Mouse (Mus musculus): ENCODE data around the gene Mtmr11.
"Not testable (repeated sequence)": the region's sequence is repeated elsewhere in the genome, so short reads cannot be mapped to it uniquely, and the experiment has no call there.

The Mtmr11 gene

DNA sequence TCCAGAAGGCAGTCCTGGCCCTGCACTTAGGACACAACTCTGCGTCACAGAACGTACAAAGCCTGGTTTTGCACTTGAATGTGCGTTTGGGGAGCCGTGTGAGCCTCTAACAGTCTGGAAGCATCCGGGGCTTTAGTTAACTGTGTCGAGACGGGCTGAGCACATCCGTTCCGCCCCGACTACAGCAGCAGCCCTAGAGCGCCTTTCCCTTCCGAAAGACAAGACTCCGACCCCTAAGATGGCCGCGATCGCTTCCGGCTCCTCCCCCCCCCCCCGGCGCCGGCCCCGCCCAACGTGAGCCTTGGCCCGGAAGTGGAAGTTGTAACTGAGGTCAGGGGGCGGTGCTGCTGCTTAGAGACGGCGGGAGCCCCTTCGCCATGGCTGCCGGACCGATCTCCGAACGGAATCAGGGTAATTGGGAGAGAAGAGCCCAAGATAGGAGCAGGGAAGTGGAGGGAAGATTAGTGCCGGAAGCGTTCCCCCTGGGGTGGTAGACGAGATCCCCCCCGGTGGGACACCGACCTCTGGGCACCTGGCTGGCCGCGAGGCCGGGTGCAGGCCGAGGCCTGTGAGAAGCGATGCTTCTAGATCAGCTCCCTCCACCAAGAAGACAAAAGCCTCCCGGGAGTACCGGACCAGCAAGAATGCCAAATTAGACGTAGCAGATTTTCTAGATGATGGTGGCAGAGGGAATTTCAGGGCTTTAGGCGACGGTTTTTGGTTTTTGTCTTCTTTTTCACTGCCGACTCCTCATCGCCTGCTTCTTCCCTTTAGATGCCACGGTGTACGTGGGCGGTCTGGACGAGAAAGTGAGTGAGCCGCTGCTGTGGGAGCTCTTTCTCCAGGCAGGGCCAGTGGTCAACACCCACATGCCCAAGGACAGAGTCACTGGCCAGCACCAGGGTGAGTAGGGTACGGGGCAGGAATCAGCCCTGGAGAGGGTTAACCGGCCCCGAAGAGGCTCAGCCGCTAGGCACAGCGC lies 10.7 kb downstream of the Mtmr11 start, which contains the start of gene Sf3b4:
Gene Sf3b4 (plus strand): TSS at position 136 of the 982 bp plus-strand sequence.
- peak; percentile 77 to 87 for DNase-seq

DNA sequence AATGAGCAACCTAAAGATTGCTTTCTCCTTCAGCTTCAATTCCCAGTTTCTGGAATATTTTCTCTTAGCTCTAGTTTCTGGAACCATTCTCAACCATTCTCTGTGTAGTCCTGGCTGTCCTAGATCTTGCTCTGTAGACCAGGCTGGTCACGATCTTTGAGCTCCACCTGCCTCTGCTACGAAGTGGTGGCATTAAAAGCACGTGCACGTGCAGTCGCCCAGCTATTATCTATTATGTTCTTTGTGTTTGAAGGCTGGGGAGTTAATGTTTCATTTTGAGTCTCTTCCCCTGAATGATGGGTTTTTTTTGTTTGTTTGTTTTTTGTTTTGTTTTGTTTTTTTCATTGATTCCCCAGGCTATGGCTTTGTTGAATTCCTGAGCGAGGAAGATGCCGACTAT lies 11.4 kb downstream of the Mtmr11 start:
- DNase-seq: no peak

DNA sequence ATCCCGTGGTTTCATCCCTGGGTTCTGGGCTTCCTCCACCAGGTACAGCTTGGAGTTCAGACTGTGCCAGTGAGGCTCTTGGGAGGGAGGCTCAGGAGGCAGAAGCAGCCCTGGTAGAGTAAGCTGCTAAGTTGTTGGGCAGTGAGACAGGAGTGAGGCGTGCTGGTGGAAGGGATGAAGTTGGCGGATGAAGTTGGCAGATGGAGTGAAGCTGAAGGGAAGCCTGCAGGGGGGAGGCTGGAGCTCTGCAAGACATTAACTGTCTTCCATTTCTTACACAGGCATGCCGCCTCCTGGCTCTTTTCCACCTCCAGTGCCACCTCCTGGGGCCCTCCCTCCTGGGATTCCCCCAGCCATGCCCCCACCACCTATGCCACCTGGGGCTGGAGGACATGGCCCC lies 12.2 kb downstream of the Mtmr11 start:
- DNase-seq: not testable (repeated sequence)

DNA sequence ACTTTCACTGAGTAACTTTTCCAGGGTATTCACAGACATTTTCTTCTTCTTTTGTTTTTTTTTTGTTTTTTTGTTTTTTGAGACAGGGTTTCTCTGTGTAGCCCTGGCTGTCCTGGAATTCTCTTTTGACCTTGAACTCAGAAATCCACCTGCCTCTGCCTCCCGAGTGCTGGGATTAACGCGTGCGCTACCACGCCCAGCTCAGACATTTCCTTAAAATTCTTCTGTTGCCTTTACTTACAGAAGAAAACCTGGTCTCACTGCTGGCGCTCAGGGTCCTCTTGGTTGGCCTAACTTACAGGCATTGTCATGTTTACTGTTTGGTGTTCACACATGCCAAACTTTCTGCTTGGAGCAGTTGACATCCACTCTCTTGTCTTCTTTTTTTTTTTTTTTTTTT lies 13.4 kb downstream of the Mtmr11 start:
- DNase-seq: no peak

DNA sequence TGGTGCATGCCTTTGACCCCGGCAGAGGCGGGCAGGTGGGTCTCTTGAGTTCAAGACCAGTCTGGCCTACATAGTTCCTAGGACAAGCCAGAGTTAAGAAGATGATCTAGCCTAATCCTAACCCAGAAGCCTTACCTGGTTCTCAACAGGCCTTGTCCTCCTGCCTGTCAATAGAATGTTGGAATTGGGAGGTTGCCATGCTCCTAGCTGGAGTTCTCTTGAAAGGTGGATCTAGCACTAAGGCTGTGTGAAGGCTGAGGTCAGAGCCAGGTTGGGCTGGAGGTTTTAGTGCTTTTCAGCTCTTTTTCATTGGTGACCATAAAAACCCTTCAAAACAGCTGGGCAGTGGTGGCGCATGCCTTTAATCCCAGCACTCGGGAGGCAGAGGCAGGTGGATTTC lies 16.6 kb downstream of the Mtmr11 start:
- no peak for DNase-seq

DNA sequence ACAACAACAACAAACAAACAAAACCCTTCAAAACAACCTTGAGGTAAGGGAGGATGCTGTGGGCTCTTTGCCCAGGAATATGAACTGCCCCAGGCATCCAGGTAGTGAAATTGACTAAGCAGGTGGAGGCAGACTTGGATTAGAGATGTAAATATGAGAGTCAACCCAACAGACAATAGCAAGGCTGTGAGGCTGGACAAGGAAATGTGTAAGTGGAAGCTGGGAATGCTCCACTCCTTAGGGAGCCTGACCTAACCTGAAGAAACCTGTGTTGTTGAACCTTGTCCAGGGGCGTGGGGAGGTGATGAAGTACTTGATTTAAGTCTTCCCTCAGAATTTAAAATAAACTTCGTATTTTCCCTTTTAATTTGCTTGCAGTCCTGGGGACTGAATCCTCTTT lies 17.1 kb downstream of the Mtmr11 start:
- no peak for DNase-seq

DNA sequence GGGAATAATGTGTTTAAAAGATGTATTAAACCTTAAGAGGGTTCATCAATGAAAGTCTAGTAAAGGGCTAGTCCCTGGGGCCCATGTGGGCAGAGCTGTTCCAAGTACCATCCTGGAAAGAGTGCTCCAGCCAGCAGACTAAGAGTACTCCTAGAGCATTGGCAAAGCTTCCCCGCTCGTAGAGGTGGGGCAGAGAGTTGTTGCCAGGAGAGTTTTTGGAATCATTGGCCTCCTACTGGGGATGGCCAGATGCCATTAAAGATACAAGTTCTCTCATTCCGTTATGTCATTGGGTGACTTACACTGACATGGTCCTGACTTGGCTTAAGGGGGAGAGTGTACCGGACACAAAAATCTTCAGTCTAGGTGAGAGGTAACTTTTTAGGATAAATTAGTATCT lies 17.7 kb downstream of the Mtmr11 start:
- no peak for DNase-seq

DNA sequence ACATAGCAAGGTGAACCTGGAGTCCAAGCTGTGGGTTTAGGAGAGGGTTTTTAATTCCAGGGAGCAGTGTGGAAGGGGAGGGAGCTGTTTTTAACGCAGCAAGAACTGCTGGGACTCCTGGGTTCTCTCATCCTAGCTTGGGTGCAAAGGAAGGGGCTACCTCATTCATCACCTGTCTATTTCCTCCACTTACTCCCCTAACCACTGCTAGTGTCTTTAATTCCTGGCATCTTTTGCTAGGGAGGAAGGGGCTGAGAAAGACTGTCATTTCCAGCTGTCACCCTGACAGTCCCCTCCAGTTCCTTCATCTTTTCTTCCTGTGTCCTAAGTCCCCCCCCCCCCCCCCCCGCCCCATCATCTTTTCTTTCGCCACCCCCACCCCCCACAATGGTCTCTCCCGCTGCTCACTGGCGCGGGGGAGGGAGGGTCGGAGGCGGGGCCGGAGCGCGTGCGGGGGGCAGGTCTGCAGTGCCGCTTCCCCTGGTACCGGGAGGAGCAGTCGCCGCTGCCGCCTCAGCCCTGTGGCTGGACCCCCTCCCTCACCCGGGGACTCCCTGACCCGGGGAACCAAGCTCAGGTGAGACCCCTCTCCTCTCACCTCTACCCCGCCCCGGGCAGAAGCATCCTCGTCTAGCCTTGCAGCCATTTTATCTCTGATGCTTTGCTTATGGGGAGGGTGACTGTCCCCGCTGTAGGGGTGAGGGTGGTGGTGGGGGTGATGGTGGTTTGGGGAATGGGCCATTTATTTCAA lies 19.1 kb downstream of the Mtmr11 start, which contains the start of gene Sv2a:
Gene Sv2a (plus strand): TSS at position 425 of the 751 bp plus-strand sequence.
- DNase-seq: no peak

DNA sequence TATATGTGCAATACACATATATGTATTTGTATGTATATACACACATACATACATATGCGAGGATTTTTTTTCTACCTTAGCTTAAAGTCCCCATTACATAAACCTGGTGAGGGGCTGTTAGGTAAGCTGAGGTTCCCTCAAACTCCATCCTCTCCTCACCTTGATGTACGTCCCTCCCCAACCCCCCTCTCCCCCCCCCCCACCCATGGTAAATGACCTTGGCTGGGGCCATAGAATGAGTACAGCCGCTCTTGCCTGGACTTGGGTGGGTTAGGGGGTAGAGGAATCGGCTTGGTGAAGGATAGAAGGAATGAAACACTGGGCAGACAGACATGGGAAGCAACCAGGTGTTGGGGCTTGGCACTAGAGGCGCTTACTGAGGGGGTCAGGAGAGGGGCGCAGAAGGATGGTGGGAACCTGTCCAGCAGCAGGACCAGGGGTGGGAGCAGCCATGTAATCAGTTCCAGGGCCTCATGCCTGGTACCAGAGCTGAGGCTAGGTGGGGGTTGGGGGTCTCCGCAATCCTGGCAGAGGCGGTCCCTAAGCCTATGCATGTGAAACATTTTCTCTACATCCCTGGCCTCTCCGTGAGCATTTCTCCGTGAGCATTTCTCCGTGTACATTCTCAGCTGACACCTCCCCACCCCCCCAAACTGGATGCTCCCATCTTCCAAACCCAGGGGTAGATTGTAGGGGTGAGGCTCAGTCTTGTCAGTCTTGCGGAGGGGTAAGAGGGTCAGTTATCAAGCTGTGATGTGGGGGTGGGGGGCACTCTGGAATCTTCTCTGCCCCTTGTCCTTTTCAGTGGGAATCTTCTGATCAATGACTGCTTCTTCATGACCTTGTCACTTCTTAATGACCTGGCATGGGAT lies 19.9 kb downstream of the Mtmr11 start:
- no peak for DNase-seq

DNA sequence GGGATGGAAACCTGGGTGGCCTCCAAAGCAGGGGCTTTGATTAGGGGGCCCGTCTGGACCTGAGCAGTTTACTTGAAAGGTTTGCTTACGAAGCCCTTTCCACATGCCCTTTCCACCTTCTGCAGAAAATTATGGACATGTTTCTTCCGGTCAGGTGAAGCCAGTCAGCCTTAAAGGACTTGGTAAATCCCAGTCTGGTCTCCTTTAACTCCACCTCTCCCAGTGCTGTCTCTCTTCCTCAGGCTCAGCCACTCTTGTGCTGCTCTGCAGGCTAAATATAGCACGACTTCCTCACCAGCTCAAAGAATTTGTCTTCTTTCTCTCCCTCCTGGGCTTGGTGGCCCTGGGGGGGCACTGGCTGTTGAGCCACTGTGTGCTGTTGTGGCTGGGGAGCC lies 20.6 kb downstream of the Mtmr11 start:
- DNase-seq: no peak

DNA sequence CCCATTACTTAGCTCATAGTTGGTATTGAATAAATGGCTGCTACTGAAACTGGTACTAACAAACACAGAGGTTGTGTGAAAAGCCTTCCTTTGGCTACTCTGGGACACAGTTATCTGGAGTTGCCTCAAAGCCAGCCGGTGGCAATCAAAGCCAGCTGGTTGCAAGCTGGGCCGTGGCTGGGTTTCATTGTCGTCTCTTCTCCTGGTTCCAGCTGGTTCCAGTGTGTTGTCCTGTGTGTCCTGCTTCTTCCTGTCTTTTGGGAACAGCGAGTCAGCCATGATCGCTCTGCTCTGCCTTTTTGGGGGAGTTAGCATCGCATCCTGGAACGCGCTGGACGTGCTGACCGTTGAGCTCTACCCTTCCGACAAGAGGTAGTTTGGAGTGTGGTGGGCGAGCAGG lies 31.2 kb downstream of the Mtmr11 start:
- DNase-seq: no peak

DNA sequence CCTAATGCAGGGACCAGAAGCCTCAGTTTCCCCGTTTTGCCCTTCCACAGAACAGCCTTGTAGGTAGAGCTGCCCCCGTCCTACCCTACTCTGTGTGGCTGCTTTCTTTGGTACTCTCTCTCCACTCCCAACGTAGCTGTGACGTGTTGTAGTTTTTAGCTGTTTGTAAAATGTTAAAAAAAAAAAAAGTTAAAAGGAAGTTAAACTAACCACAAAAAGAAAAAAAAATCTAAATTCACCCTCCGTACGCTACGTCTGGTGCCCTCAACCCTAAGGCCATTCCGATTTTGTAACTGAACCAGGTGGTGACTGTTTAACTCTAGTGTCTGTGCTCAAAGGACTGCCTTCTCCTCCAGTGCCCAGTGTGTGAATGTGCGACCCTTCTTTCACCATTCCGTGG lies 33.2 kb downstream of the Mtmr11 start:
- no peak for DNase-seq

DNA sequence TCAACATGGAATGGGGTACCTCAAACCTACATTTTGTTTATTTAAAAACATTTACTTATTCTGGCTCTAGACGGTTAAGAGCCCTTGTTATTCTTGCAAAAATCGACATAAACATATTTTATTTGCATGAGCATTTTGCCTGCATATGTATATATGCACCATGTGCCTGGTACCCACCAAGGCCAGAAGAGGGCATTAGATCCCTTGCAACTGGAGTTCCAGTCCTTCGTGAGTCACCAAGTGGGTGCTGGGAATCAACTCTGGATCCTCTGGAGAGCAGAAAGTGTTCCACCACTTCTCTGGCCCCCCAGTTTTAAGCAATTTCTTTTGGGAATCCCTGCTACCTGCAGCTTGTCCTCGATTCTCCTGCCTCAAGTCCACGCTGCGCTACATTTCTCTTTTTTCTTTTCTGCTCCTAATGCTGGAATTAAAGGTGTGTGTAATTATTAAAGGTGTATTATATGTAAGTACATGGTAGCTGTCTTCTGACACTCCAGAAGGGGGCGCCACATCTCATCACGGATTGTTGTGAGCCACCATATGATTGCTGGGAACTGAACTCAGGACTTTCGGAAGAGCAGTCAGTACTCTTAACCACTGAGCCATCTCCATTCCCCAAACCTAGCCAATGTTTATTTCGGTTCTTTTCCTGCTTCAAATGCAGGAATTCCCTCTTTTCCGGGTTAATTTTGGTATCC lies 34.0 kb downstream of the Mtmr11 start:
- no peak for DNase-seq

DNA sequence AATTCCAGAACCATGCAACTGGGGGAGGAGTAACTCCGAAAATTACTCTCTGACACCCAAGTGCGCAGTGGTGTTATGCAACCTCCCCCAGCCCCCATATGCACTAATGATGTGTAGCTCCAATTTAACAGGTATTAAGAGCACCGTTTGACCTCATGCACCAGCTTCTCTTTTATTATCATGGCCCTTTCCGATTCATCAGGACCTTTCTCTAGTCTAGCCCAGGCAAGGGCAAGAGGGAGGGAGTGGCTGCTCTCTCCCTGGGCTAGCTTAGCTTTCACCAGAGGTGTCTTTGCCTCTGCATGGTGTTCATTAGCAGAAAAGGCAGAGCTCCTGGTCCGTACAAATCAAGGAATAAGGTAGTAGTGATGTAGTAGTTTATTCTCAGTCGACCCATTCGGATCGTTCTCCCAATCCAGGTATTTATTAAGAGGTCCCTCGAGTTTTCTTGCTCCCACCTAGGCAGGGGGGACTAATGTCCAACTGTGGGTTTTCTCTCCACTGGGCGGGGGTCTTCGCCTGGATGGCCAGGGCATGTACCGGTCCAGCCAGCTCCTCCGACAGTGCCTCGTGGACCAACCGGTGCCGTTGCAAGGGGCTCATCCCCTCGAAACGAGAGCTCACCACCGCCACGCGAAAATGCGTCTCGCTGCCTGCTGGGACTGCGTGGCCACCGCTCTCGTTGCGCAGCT lies 34.8 kb downstream of the Mtmr11 start:
- DNase-seq: peak in 1 of 2 experiments; percentile 40

DNA sequence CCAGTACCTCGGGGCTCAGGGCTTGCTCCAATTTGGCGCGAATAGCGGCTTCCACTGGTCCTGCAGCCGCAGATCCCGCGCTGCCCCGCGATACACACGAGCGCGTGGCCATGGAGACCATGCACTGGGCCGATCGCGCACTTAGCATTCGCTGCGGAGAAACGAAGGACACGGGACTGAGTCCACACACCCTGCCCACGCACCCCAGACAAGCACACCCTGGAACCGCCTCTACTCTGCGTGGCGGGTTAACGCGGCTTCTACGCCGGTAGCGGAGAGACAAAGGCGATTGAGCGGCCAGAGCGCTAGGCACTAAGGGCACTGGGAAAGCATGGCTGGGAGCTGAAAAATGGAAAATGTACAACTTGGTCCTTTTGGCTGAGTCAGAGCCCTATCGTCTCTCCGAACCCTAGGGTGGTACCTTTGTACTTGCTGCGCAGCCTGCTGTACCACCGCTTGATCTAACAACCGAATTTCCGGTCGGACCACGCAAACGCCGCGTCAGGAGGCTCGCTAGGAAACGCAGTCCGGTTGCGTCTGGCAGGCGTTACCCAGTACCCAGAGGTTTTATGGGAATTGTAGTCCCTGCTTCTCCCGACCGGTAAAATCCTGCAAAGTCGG lies 35.4 kb downstream of the Mtmr11 start:
- peak; percentile 79 to 85 for DNase-seq

DNA sequence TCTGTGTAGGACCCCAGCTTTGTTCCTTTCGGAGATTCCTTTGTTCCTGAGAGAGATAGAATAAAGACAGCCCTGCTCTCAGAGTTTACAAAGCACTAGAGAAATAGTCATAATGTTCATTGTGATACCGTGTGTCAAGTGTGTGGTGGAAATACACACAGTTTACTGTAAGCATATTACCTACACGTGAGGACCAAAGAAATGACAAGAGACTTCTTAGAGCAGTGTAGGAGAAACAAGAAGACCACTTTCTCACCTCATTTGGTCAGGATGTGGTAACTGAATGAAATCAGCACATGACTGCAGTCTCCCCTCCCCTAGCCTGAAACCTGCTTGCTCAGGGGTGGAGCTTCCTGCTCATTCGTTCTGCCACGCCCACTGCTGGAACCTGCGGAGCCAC lies 36.4 kb downstream of the Mtmr11 start:
- peak in 1 of 2 experiments; percentile 49 for DNase-seq

DNA sequence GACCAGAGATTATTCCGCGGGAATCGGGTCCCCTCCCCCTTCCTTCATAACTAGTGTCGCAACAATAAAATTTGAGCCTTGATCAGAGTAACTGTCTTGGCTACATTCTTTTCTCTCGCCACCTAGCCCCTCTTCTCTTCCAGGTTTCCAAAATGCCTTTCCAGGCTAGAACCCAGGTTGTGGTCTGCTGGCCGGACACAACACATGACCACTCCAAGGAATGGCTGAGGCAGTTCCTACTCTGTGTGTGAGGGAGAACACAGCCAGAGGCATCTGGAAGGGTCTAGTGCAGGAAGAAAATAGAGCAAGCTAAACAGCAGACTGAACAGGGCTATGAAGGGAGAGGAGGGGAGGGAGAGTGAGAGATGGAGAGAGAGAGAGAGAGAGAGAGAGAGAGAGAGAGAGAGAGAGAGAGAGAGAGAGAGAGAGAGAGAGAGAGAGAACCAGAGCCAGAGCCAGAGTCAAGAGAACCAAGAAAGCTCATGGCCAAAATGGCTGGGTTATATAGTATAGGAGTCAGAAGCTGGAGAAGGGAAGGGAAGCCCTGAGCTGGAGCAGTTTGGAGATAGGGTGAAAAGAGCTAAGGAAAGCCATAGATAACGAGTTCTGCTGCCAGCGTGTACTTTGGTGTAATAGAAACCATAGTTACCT lies 36.9 kb downstream of the Mtmr11 start:
- not testable (repeated sequence) for DNase-seq

DNA sequence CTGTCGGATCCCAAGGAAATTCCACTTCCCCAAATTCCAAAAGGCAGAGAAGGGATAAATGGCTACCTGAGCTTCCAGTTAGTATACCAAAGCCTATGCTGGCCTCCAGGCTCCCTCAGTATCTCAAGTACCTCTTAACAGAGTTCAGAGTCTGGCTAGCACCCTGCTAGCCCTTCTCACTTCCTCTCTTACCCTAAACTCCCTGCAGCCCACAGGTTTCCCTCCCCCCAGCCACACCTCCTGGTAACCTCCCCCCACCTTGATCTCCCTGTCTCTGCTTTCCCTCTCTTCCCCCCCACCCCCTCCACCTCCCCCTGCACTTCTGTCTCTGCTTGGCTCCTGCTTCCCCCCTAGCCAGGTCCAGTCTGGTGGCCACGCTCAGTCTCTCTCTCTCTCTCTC lies 37.9 kb downstream of the Mtmr11 start:
- DNase-seq: no peak

DNA sequence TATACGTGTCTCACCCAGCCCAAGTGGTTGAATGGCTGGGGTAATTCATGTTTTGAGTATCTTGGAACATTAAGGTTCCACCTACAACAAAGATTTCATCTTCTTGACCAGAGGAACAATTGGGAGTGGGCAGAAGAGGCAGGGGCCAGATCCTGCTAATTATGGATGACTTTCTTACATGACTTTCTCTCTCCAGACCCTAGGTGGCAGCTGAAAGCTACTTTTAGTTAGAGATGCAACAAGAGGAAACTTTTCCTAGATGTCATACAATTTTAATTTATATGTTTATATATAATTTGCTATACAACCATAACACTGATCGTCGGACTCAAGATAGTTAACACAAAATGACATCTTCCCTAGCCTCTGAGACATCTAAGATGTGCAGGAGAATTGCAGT lies 46.0 kb downstream of the Mtmr11 start:
- no peak for DNase-seq

DNA sequence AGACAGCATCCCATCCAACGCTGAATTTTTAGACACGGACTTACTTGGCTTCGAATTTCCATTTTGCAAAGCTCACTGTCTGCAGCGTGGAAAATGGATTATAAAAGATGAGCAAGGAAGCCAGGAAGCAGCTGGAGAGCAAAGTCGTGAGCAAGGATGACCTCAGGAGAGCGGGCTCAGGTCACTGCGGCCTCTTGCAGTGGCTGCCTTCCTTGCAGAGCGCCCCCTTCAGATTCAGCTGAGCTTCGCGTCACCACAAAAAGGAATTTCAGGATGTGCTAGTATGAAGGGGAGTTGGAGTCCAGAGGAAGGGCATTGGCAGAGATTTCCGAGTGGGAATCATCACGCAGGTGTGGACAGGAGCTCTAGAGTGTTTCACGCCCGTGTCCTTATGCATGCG lies 47.4 kb downstream of the Mtmr11 start:
- DNase-seq: no peak
